Mouse (Mus musculus): ENCODE data around the gene Dgat2.

- no peak for TF ChIP-seq POLR2A (IDR thresholded peaks at IDR 0.05; ENCODE audit: low read depth, low read length)
- no peak for TF ChIP-seq JUND (conservative IDR thresholded peaks at IDR 0.05; ENCODE audit: low read depth, low read length)
- no peak for TF ChIP-seq CTCF (conservative IDR thresholded peaks at IDR 0.05 in 1 of 2, IDR thresholded peaks at IDR 0.05 in 1 of 2; ENCODE audit: low read depth in 2 of 2, low read length in 2 of 2)
- no peak for TF ChIP-seq RAD21 (IDR thresholded peaks at IDR 0.05; ENCODE audit: low read depth, low read length)
- TF ChIP-seq BHLHE40 (IDR thresholded peaks at IDR 0.05; ENCODE audit: low read depth, low read length): no peak
- TF ChIP-seq CHD2 (IDR thresholded peaks at IDR 0.05; ENCODE audit: low read length): no peak
- TF ChIP-seq ZKSCAN1 (IDR thresholded peaks at IDR 0.05; ENCODE audit: borderline replicate concordance, low read depth, low read length): no peak
- TF ChIP-seq ELF1 (IDR thresholded peaks at IDR 0.05; ENCODE audit: low read depth, low read length): no peak
- TF ChIP-seq SMC3 (IDR thresholded peaks at IDR 0.05; ENCODE audit: low read depth, low read length): no peak
Observed at GRCm38 (mm10) chr7:99167939-99168338, 14.6 kb downstream of the Dgat2 start.

Data from CH12.LX (cell line).